ENCODE assay signal across 10 mouse cellular contexts in the genomic region with DNA sequence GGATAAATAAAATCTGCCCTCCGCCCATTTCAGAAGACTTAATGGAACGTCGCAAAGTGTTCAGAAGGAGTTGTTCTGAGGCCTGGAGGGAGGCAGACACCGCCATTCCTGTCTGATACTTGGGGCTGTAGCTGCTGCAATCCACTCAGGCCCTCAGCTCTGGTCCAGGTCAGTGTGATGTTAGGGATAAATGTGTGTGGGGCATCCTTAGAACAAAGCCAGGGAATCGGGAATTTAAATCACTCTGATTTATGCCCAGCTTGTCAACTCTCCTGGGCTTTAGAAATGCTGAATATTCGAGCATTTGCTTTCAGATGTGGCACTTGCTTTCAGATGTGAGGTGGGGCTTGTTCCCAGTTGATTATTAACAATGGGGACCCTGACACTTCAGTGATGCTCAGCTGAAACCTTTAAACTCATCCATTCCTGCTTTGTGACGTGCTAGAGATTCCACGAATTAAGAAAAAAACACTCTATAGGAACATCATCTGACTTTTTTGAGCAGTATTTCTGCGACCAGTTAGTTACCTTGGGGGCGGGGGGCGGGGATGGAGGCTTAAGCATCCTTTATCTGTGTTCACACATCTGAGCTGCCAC.
DNase-seq lines count a peak whose midpoint lies in the region; ATAC-seq and TF ChIP-seq lines count a peak whose summit lies in the region.
"Had no signal": no experiment of that assay in that cellular context is flagged by ENCODE, and none has a peak within 500 bp of the region (broad histone marks: within the 10 kb centered on the region; RNA-seq: fewer than 3 reads in every experiment).

No protein-coding gene starts in this region.

- H3K4me3 ChIP-seq in lung, embryonic 16.5 days (ENCODE audit: low read length) = no peak overlapping the region
- H3K4me3 ChIP-seq in forebrain, embryonic 13.5 days = no peak overlapping the region
- H3K4me3 ChIP-seq in limb, embryonic 15.5 days = no peak overlapping the region
- no peak overlapping the region for H3K4me3 ChIP-seq in olfactory bulb, adult 2 months (ENCODE audit: insufficient read depth, low read depth, low read length)
- H3K4me3 ChIP-seq: megakaryocyte, embryonic 14.5 days had no signal

- TF ChIP-seq CTCF in olfactory bulb, adult 2 months (IDR thresholded peaks at IDR 0.05; ENCODE audit: insufficient read depth, low read depth, low read length) = no peak

- H3K27ac ChIP-seq in lung, embryonic 16.5 days (ENCODE audit: low read length) = no peak overlapping the region
- peak overlapping the region; percentile 92 for H3K27ac ChIP-seq in forebrain, embryonic 13.5 days
- H3K27ac ChIP-seq in limb, embryonic 15.5 days = no peak overlapping the region
- peak overlapping the region; percentile 92 for H3K27ac ChIP-seq in olfactory bulb, adult 2 months (ENCODE audit: insufficient read depth, low read depth, low read length)

- H3K4me1 ChIP-seq in lung, embryonic 16.5 days (replicated peaks; ENCODE audit: control insufficient read depth, insufficient read depth, low read length) = peaks cover 8% of the 10 kb centered on the region; the same call in 1 of the 2 replicates
- H3K4me1 ChIP-seq in forebrain, embryonic 13.5 days = peaks cover 40% of the 10 kb centered on the region
- peaks cover 16% of the 10 kb centered on the region; the same call in 1 of the 2 replicates for H3K4me1 ChIP-seq in limb, embryonic 15.5 days
- peaks cover 8% of the 10 kb centered on the region for H3K4me1 ChIP-seq in olfactory bulb, adult 2 months (ENCODE audit: control insufficient read depth, insufficient read depth, low read length)
- H3K4me1 ChIP-seq: megakaryocyte, embryonic 14.5 days had no signal

- no peaks in the 10 kb centered on the region for H3K27me3 ChIP-seq in lung, embryonic 16.5 days (ENCODE audit: control insufficient read depth, insufficient read depth, low read depth, low read length)
- peaks cover 8% of the 10 kb centered on the region; the same call in 1 of the 2 replicates for H3K27me3 ChIP-seq in forebrain, embryonic 13.5 days
- H3K27me3 ChIP-seq in limb, embryonic 15.5 days = no peaks in the 10 kb centered on the region

- no peak for DNase-seq in lung, postnatal 36 days
- no peak for DNase-seq in B cell, adult 2 months
- no peak for DNase-seq in liver
- no peak for DNase-seq in urinary bladder, adult 18-20 months (ENCODE audit: low spot score in 2 of 2)

- no peaks in the 10 kb centered on the region for H3K36me3 ChIP-seq in lung, embryonic 16.5 days (ENCODE audit: control insufficient read depth, insufficient read depth, low read length)
- H3K36me3 ChIP-seq in forebrain, embryonic 13.5 days (ENCODE audit: poor library complexity, severe bottlenecking) = no peaks in the 10 kb centered on the region
- H3K36me3 ChIP-seq in limb, embryonic 15.5 days = no peaks in the 10 kb centered on the region
- H3K36me3 ChIP-seq: G1E had no signal

- H3K4me2 ChIP-seq in lung, embryonic 16.5 days (ENCODE audit: low read depth, low read length) = peak overlapping the region; percentile 45; the same call in 1 of the 2 replicates
- H3K4me2 ChIP-seq in forebrain, embryonic 13.5 days = peak overlapping the region; percentile 46
- 0 out of 2 replicates have a peak overlapping the region, but pooled peaks have one; percentile 14 for H3K4me2 ChIP-seq in limb, embryonic 15.5 days

- 62% methylated on average over 11 of the region's 11 CpGs for WGBS in lung, embryonic 16.5 days
- 20% methylated on average over 11 of the region's 11 CpGs for WGBS in forebrain, embryonic 13.5 days
- WGBS in limb, embryonic 15.5 days = 60% methylated on average over 11 of the region's 11 CpGs
- WGBS in olfactory bulb, adult 2 months = 42% methylated on average over 11 of the region's 11 CpGs

- TF ChIP-seq POLR2A in olfactory bulb, adult 2 months (IDR thresholded peaks at IDR 0.05; ENCODE audit: insufficient read depth, low read depth, low read length) = no peak

- no peaks in the 10 kb centered on the region for H3K9me3 ChIP-seq in lung, embryonic 16.5 days (ENCODE audit: control insufficient read depth, low read length)
- no peaks in the 10 kb centered on the region for H3K9me3 ChIP-seq in forebrain, embryonic 13.5 days (replicated peaks)
- H3K9me3 ChIP-seq in limb, embryonic 15.5 days = no peaks in the 10 kb centered on the region
- H3K9me3 ChIP-seq: G1E; megakaryocyte, embryonic 14.5 days had no signal

- no peak for ATAC-seq in lung, embryonic 16.5 days (ENCODE audit: low read depth)
- 0 out of 2 replicates have a peak, but pooled peaks have one; percentile 6 for ATAC-seq in forebrain, embryonic 13.5 days
- no peak for ATAC-seq in limb, embryonic 15.5 days (ENCODE audit: insufficient number of reproducible peaks, low FRiP score, low TSS enrichment, low read depth)

- no peak overlapping the region; the same call in 1 of the 2 replicates for H3K9ac ChIP-seq in lung, embryonic 16.5 days (ENCODE audit: low read length)
- peak overlapping the region; percentile 37; the same call in 1 of the 2 replicates for H3K9ac ChIP-seq in forebrain, embryonic 13.5 days
- H3K9ac ChIP-seq in limb, embryonic 15.5 days = no peak overlapping the region

Comparison
In these comparisons a context has a peak if more than half of its experiments do, and no peak if none do; other contexts are left out.
1. H3K27ac ChIP-seq: peak in forebrain, embryonic 13.5 days (single experiment) and olfactory bulb, adult 2 months (single experiment); none in lung, embryonic 16.5 days (single experiment) and limb, embryonic 15.5 days (single experiment).
2. Peak in every context shown above with its lines, with median percentiles within 50 percentile points of each other: H3K4me2 ChIP-seq.